Mouse (Mus musculus) brain, adult 2 months (tissue): ENCODE measurements around the gene Emp1.
A peak's percentile ranks its signal among the peaks of the same experiment; 100 is the strongest.

ENCODE experiments used
- DNase-seq: peaks from one replicate; pipeline ENCODE4 v3.0.0; 2011; ENCODE audit warnings: low read depth, low spot score

The Emp1 gene

DNA sequence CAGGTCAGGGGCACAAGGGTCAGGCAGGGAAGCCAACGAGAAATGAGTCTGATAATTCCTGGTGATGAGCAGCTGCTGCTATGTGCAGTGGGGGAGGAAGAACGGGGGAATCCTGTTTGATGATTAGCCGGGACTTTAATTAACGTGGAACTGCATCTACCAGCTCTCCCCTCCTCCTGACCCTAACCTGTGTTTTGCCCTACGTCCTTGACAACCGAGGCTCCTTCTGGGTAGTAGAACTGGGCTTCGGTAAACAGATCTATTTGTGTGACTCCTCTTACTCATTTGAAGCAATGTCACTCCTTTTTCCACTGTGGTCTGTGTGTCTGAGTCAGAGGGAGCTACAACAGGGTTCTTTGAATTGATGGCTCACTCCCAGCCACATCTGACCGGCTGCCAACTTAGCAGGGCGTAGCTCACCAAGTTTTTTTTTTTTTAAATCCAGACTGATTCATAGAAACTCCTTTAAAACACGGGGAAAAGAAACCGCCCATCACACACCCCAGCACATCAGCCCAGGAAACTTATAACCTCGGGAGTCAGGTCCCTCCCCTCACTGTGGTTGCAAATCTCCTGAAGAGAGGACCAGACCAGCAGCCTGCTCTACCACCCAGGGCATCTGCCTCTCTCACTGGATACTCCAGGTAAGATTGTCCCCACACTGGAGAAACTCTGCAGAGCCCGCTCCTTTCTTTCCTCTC is at the start of gene Emp1:
Emp1 (plus strand) TSS at position 87 of the 701 bp plus-strand sequence.
- peak; percentile 86 for DNase-seq

DNA sequence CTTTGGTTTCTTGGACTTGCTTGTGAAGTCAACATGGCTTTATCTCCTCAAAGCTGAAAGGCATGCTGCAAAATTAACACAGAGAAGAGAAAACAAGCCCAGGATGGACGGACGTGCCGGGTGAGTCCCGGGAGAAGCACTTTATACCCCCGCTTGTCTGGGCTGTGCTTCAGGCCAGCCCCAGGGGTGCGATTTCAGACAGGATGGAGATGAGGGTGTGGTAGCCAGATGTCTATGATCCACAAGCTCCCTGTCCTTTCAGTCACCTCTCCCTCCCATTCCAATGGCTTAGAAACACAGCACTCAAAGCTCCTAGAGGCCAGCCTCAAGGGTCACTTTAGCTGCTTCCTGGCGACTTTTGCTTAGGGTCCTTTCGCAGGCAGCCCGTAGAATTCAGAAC is 48.4 kb upstream of the Emp1 start:
- DNase-seq, result no peak

DNA sequence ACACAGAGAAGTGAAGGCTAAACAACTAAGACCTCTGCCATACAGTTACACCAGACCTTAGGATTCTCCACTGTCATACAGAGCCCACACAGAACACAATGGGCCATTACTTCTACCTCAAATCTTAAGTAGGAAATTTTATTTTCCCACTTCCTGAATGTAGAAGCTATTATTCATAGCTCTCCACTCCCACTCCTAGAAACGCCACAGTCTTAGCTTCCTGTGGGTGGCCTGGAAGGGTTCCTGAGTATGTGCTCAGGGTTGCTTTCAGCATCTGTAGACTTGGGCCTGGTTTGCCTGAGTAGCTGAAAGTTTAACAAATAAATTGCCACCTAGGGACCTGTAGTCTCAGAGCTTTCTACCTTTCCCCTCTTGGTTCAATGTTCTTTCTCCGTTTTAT is 46.2 kb upstream of the Emp1 start:
- peak; percentile 83 for DNase-seq

DNA sequence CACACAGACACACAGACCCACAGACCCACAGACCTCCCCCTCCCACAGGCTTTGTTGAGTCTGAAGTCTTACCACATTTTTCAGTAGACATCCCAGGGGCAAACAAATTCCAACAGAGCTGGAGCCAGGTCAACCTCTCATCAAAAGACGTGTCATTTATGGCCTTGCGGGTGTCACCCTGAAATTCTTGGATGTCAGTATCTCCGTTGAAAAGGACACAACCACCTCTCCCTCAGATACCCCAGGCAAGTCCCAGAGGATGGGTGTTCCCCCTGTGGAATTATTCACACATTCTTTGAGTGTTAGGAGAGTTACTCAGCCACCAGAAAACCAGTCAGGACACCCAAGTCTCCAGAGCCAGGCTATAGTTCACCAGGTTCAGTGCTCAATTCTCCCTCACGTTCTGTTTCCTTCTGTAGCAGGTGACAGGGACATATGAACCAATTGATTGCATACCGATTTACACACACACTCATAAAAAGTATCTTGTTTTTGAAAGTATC is 42.9 kb upstream of the Emp1 start:
- no peak for DNase-seq

DNA sequence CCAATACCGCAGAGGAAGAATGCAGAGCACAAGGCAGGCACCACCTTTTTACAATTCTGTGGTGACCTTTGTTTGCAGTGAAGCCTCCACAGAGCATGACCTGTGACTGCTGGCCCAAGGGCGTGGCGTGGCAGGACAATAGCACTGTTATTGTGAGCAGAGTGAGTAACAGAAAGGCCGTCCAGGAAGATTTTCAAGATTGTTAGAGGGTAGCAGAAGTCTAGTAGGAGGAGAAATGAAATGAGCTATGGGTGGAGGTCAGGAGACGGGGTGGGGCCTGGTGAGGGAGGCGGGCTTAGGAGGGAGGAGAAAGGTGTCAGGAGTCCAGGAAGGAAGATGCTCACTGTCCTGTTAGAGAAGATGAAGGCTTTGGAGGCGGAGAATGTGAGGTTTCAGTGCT is 39.6 kb upstream of the Emp1 start:
- DNase-seq, result no peak

DNA sequence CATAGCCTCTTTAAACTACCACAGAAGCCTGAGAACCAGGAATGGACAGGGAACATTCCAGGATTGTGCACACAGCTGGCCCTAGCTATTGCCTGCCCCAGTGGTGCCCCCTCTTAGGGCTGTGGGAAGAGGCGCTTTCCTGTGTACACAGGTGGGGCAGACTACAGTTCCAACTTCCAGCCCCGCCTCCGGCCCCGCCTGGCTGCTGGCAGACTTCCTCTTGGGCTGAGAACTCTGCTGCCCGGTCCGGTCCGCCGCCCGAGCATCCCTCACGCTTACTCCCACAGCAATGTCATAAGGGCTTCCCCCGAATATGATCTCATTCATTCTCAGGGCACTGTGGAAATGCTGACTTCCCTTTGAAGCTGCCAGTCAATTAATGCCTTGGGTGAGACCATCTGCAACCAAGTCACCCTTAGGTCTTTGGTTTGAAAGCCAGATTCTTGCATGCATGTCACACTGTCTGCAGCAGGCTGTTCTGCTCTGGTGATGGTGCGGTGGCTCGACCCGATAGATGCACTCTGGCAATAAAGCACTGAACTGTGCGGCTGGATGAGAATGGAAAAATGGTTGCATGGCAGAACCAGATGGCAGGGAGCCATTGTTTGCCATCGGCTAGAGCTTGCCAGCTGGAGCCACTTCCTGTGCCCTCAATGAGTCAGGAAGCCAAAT is 38.9 kb upstream of the Emp1 start:
- DNase-seq, result peak; percentile 47

DNA sequence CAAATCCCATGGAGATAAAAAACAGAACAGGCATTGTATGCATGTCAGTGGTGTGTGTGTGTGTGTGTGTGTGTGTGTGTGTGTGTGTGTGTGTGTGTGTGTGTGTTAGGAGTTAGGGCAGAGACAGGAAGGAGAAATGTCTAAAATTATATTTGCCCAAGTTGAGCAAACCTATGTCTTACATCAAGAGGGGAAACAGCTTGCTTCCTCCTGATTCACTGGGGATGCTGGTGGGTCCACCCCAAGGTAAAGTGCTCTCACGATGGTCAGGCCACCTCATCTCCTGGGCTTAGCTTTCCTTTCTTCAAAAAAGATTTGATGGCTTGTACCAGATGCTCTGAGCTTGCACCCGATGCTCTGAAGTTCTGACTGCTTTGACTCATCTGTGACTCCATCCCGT is 38.2 kb upstream of the Emp1 start:
- no peak for DNase-seq

DNA sequence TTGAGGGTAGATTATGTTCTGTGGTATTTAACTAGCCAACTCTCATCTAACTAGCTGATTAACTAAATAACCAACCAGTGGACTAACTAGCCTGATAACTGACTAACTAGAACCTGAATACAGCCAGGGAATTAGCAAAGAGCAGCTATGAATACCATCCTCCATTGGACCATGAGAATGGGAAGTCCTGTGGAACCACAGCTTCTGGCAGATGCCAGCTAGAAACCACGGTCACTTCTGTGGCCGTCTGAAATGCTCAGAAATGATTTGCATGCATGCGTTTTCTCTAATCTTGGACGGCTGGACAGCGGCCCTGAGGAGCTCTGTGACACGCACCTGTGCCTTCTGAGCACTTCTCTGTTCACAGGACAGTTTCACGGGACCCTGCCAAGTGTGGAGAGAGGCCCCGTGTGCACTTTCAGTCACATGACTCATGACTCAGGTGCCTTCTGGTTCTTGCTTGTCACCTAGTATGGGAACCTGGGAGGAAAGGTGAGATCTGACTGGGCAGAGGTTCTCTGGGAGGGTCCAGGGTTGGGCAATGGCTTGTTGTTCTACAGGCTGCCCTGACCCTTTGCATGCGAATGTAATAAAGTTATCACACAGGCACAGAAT is 37.6 kb upstream of the Emp1 start:
- no peak for DNase-seq

DNA sequence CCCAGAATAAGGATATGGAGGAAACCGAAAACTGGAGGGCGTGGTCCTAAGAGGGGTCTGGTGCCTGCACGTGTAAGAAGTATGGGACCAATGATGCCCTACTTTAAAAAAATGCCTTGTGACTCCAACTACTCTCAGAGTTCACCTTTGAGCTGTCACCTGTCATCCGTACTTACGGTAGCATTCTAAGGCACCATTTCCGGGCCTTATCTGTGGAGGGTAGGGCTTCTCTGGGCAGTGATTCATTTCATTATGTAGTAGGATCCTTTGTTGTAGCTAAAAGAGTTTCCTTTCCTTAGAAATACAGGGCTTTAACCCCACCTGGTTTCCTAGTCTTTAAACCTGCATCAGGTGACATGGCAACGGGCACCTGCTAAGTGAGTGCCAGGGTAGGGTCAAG is 35.5 kb upstream of the Emp1 start:
- DNase-seq, result no peak

DNA sequence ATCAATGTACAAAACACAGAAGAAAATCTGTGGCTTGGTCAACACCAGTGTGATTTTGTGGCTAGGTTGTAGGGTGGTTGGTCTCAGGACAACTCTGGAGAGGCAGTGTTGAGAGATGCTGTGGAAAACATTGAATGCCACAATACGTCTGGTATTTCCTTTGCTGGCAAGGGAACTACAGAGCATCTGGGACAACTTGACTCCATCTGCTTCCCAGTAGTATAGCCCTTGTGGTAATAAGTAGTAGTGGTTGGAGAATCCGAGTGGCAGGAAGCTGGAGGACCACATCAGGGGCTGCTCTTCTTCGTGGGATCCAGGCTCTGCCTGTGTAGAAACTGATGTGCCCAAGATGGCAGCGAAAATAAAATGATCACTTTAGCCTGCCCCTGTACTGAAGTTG is 30.4 kb upstream of the Emp1 start:
- peak; percentile 40 for DNase-seq

DNA sequence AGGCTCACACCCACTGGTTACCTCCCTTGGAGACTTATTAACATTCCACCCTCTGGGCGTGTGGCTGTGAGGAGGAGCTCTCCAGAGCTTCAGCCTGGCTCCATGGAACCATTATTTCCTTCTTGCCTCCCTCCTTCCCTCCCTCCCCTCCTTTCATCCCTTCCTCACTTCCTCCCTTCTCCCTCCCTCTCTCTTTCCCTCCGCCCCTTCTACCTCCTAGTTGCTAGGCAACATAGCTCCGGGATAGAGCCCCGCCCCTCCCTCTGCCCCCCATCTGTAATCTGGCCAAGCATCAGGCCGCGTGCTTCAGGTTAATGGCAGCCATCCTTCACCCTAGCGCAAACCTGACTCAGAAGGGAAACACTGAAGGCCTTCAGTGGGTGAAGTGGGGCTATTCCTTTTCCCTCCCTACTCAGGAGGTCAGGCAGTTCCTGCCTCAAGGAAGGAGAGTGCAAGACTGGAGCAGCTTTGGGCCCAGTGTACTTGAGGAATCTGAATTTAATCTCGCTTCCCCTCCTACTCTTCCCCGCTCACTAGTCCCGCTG is 29.5 kb upstream of the Emp1 start:
- DNase-seq, result peak; percentile 40

DNA sequence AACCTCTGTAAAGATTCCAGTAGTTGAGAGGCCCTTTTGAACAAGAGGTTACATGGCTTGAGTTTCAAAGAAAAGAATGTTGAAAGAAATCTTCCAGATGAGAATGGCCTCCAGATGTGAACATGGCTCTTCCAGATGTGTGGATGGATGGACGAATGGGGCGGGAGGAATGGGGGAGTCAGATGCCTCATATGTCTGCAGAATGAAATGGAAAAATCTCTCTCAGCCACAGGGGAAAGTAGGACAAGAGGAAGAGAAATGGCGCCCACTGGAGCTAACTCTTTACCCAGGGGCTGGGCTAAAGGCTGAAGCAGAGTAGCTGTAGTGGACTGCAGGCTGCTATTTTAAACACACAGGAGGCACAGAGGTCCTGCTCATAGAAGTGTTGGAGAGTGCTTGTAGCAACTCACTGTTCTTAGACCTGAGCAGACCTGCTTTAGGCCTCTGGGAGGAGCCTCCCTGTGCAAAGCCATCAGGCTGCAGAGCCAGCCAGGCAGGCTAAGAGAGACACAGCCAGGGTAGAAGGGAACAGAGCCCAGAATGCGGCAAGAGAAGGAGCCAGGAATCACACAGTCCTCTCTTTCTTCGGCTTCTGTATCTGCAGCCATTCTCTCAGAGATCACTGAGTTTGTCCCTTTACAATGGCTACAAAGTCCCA is 28.2 kb upstream of the Emp1 start:
- peak; percentile 32 for DNase-seq

DNA sequence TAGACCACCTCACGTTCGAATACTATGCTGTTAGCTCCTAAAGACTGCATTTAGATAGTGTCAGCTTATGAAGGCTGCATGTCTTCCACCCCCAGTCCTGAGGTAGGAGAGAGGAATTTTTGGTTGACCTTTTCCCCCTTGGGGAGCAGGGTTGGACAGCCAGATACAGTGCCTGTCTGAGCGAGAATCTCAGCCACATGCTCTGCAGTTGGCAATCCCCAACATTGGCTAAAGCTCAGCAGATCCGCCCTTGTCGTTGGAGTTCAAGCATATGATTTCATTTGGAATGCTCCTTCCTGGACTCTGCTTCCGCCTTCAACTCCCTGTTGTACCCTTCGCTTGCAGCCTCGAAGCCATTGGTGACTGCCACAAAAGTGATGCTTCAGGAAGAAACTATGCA is 26.0 kb upstream of the Emp1 start:
- DNase-seq, result no peak

DNA sequence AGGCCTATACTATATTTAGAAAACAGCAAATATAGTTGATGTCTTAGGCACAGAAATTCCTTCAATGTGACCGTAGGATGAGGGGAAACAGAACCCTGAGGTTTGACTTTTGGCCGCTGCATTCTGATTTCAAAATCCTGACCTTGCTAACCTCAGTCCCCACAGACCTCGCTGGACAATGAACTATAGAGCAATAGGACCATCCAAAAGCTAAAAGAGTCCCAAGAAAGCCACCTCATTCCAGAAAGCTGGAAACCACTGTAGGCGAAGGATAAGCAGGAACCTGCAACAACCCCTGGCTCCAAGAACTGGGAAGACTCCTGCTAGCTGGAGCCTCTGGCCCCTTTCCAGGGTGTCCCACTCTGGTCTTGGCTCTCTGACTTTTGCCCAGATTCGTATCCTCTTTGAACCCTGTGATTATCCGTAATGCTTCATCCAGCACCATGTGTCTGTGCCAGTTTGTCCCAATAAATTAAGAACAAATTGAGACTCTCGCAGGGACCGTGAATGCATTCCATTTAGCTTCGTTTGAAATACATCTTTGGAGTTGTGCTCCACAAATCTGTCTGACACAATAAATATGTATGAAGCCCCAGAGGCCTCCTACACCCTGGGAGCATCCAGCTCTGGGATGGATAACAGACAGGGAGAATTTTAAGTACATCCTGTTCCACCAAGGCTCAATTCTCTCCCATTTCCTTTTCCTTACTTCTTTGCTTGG is 21.8 kb upstream of the Emp1 start:
- DNase-seq, result peak; percentile 59

DNA sequence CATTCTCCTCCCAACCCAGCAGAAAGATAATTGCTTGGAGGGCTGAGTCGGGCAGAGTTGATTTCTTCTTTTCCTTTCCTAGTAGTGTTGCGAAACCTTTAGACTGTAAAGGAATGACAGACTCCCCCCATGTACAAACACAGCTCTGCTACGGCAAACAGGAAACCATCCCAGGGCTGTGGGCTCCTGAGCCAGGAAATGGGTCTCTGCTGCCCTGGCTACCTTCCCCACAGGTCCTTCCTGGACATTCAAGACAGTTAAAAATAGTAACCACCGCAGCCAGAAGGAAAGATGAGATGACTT is 21.3 kb upstream of the Emp1 start:
- DNase-seq, result no peak

DNA sequence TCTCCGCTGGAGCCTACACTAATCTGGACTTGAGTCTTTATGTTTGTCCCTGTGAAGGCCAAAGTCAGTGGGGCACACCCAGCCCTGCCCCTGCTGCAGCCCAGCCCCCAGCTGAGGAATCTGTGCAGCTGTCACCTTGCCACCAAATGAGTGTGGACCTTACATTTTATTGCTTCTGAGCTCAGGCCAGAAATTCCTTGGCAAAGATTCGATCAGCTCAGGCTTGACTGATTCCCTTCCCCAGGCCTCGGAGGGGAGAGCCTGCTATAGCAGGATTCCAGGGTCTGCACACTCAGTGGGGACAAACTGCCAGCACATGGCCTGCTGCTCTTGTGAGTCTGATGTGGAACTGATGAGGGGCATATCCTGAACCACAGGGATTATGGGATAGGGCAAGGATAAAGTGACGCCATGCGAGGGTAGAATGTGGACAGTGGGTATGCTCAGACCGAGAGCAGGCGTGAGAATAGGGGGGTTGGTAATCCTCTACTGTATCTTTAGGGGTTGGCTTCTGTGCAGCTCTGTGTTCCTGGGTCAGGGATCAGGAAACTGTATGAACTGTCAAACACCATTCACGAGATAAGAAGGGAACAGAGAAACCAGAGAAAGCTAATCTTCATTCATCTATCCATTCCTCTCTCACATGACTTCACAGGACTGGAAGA is 10.6 kb upstream of the Emp1 start:
- DNase-seq, result no peak

DNA sequence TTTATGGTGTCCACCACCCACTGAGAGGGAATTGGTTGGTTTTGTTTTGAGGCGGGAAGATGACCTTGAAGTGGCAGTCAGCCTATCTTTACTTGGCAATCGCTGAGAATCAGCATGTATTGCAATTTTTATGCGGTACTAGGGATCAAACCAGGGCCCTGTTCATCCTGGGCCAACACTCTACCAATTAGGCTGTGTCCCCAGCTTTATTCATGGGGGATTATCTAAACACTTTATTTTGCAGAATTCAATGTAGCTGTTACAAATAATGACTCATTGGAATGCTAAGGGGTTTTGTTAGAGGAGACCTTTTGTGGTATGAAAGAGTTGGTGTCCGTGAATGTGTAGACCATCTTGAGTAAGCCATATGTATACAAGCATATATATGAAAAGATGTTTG is 9.8 kb upstream of the Emp1 start:
- no peak for DNase-seq

DNA sequence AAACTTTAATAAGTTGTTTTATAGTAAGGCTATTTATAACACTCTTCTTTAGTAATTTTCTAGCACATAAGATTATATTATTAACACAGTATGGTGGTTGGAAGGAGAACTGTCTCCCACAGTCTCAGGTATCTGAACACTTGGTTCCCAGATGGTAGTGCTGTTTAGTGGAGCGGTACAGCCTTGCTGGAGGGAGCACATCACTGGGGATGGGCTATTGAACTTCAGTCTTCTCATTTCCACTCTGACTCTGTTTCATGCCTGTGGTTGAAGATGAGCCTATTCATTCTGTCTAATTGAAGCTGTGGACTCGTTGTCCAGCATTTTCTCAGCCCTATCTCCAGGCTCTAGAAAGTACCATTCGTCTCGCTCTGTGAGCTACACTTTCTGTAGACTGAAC is 7.4 kb upstream of the Emp1 start:
- DNase-seq, result no peak

DNA sequence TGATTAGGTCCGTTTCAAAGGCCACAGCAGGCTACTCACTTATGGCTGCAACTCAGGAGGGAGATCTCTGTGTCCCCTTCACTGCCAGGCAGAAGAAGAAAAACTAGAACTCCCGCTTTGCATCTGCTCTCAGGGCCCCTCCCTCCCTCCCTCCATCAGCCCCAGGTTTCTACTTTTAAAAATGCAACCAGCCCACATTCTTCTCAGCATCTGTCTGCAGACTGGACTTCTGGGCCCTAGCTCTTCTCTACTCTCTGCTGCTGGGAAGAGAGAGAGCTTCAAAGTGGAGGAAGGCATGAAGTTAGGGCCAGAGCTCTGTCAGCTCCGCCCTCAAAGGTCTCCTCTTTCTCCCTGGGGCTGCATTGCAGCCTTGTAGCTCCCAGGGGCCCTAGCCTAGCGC is 2.0 kb upstream of the Emp1 start:
- peak; percentile 28 for DNase-seq

DNA sequence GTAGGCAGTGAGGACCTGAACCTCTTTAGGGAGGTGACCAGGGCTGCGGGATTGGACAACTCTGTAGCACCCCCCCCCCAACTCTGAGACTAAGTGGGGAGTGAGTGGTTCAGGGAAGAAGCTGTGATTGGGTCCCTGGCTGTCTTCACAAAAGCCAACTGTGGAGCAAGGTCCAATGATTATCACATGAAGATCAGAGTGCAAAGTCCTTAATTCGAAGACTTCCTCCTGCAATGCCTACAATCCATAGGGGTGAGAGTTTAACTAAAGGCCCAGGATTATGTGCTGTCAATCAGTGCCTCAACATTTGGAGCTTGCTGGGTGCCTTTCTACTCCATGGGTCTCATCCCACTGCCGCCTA is 267 bp upstream of the Emp1 start:
- DNase-seq, result no peak

DNA sequence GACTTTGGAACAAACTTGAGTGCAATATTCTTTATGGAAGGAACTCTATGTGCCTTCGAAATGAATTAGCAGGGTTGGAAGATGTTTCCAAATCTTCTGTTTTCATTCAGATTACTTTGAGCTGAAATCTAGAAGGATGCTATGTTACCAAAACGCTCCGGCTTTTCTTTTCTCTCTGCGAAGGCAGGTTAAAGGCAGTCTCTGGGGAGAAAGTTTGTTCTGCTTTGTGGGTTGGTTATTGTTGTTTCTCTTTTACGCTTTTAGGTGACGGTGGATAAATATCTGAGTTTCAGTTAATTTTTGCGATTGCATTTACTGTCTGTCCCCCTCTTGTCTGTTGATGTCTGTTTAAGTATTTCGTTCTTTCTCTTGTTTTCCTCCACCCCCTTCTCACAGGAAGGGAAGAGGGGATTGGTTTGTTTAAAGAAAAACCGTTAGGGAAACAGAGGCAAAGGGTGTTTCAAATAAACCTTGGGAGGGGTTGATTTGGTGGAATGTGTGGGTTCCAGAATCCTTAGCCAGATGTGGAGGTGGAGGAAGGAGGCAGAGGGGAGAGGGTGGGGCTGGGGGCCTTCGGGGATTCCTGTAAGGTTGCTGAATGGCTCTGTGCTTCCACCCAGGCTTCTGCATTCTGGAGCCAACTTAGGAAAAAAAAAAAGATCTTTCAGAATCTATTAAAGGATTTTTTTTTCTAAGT is 1.1 kb downstream of the Emp1 start:
- no peak for DNase-seq
